Mouse (Mus musculus) embryo, embryonic 10.5 days (tissue): ENCODE data around the gene Tspan18.

ENCODE experiments used
- DNase-seq: peaks from one replicate; pipeline ENCODE4 v3.0.0-alpha.2; 2015; ENCODE audit warnings: low spot score

Tspan18 gene

DNA sequence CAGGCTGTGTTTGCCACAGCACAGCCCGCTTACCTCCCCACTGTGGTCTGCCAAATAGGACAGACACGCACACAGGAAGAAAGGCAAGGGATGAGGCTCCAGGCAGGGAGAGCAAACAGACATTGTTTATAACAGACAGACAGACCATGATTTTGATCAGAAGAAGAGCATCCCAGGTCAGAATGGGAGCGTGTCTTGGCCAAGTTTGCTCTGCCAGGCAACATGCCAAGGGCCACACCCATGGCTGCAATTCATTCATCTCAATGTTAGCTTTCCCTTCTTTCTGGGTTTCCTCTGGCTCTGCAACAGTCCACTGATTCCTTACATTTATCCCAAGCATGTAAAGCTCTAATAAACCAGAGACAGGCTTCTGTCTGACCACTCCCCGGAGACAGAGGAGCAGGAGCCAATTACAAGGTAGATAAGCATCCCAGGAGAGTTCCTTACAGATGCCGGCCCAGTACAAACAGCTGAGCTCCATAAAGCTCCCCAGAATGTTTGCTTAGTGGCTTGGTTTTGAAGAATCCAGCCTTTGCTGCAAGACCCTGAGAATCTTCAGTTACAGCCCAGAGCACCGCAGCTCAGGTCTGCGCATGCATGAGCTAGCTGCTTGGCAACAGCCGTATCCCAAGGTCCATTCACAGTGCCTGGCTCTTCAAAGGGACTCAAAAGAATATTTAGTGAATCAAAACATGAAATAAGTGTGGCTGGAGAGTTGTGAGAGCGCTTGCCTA, 5.2 kb upstream of the Tspan18 start:
- DNase-seq, result no peak

DNA sequence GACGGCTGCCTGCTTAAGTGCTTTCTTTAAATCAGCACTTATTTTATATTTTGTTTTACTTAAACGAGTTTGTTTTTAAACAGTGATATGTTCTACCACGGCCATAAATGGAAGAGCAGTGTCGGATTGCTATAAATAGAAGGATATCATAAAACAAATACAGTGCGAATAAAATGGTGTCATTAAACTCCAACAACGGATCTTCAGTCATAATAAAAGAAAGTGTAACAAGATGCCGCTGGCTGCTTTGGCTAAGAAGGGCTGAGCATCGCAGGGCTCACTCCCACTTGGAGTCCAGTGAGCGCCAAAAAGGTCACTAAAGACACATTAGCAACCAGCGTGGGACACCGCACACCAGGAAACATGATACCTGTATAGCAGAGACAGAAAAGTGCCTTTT, 1.7 kb upstream of the Tspan18 start:
- DNase-seq, result no peak

DNA sequence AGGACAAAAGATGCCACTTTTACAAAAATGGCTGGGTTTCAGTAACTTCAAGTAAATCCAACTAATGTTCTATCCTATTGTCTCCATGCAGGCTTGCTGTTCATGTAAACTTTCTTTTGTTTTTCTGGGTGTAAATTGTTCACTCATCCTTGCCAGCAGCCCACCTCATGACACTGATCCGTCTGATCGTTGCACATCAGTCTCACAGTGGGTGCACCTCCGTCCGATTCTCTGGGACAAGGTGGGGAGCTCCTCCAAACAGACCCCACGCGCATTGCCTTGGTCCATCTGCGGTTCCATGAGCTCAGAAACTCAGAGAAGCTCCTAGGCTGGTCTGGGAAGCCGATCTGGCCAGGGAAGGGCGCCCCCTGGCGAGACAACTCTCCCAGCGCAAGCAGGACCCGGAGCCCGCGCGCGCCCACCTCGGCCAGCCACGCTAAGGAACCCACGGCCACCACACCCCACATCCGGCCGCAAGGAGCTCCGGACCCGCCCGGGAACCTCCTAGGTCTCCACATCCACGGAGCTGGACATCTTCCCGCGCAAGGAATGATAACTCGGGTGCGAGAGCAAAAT, 976 bp downstream of the Tspan18 start:
- peak; percentile 92 for DNase-seq

DNA sequence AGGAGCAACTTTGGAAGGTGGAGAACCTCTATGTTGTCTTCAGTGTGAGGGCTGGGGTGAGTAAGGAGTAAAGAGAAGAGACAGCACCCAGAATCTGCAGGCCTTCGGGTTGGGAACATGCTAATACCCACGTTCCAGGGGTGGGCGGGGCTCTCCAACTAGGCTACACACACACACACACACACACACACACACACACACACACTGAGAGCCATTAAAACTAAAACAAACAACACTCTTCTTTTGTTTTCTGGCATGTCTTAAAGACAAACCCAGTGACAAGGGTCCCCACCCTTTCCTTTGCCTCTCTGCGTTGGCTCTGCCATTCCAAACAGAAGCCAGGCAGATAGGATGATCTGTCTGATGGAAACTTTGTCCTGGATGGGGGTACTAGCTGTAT, 2.0 kb downstream of the Tspan18 start:
- DNase-seq, result no peak

DNA sequence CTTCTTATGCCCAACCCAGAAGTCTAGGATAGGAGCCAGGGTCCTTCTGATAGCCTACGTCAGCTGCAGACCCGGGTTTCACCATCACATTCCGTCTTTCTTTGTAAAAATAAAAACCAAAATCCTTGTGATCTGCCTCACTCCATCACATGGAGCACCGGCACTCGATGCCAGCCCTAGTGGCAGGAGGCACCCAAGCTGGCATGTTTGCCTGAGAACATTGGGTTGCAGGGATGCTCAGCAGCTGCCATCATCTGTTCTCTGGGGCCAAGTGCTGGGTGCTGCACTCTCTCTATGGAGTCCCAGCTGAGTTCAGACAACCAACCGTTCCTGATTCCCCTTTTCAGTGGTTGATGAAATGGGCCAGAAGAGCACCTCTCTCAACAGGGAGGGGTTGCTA, 3.2 kb downstream of the Tspan18 start:
- DNase-seq, result no peak

DNA sequence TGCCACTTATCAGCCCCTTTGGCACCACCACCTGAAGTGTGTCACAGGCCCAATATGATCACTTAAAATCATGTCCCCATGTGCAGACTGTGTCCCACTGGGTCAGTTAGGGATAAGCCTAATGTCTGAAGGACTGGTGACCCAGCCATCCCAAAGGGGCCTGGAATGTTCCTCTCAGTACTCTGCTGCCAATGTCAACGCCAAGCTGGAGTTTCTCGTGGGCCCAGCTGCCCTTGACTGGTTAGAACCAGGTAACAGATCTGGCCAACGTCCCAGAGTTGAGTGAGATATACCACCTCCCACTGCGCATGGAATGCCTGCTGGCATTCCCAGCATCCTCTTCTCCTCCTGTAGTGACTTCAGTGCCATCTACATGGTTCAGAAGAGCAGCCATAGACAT, 5.2 kb downstream of the Tspan18 start:
- no peak for DNase-seq

DNA sequence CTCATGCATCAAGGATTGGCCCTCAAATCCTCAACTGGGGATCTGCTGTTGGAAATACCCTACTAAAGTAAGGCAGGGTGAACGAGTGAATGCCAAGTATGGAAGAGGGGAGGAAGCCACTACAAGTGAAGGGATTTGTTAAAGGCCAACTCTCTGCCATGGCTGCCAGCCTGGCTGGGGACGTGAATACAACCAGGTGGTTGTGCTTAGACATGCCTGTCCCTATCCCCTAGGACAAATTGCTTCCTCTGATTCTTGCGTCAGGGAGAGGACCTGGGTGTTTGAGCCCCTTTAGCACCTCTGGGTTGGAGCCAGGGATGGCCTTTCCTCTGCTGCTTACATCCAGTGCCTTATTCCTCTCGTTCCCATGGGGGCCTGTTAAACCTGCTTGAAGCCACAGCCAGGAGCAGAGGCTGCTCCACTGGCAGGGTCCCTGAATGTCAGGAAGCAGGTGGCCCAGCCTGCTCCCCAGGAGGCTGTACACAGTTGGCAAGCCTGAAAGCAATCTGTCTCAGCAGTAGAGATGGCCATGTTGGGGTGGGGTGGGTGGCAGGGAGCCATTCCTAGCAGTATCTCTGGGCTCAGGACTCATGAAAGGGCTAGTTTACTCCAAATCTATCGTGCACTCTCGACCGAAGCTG, 6.3 kb downstream of the Tspan18 start:
- no peak for DNase-seq

DNA sequence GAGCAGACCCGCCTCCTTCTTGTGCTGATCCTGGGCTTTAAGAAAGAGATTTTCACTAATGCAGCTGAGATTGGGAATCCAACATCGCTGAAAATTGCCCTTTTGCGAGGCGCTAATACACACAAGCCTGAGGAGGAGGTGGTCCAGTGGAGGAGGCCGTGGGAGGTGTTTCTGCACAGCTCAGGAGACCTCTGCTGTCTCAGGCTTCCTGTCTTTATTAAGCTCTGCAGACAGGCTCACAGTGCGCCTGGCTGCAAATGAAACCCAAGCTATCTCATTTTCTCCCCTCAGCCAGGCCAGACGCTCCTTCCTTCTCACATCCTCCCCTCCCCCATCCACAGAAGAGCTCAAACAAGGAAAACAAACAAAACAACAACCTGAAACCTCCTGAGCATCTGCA, 9.6 kb downstream of the Tspan18 start:
- DNase-seq, result no peak

DNA sequence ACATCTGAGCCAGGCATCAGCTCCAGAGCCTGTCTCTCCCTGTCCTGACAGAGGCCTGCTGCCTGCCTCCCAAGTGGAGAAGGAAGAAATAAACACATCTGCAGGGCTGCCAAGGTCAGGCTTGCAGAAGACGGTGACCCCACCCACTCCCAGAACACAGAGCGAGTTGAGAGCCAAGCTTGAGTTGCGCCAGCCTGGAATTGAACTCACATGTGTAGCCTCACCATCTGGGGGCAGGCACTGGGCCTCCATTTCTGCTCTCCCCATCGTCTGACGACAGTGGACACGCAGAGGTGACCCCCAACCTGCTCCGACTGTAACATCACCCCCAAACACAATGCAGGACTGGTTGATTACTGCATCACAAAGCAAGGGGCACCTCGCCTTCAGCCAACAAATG, 12.4 kb downstream of the Tspan18 start:
- DNase-seq, result no peak

DNA sequence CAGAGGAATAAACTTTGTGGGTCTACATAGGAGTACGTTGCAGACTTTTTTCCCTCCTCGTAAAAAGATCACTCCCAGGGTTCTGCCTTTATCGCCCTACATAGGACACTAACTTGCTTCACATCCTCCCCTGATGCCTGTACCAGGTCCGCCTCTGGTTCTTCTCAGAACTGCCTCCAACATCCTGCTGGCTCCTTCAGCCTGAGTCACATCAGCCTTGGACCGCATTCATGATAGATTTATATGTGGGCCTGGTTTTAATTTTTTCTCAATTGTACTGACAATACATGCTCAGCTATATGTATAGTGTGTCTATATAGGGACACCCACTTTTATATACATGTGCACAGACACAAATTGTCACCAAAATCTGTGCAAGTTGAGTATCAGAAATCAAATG, 14.0 kb downstream of the Tspan18 start:
- DNase-seq, result no peak

DNA sequence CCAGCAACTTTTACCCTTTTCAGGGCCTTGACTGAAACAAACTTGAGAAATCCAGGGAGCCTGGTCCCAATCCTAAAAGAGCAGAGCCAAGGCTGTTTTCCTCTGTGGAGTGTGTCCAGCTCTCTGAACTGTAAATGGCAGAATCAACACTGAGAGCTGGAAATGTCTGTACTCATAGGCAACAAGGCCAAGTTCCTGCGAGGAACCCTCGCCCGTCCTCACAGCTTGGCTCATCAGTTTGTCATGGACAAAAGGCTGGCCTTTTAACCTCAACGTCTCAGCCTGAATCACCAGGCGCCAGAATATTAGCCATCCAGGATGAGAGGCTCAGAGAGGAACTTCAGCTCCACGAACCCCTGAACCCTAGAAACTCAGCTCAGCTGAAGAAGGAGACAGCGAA, 14.7 kb downstream of the Tspan18 start:
- DNase-seq, result peak; percentile 36

DNA sequence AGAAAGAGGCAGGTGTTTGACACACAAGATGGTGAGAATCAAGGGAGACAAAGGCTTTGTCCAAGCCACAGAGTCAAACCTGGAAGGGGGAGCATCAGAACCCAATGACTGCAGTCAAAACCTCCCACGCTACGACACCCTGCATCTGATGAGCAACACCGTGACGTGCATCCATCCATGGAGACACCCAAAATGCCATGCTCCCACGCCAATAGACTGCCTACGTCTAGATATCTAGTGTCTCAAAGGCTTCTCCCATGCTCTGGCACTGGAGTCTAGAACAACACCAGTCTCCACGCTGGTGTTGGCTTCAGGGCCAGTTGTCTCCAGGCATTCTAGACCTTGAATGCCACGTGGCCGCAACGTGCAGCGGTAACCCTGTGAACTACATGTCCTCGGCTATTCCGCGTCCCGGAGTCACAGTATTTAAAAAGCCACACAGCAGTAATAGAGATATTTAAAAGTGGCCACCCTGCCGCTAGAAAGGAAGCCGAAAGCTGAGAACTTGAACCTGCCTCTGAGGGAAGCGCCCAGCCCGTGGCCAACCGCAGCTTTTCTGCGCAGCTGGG, 15.4 kb downstream of the Tspan18 start:
- DNase-seq, result no peak

DNA sequence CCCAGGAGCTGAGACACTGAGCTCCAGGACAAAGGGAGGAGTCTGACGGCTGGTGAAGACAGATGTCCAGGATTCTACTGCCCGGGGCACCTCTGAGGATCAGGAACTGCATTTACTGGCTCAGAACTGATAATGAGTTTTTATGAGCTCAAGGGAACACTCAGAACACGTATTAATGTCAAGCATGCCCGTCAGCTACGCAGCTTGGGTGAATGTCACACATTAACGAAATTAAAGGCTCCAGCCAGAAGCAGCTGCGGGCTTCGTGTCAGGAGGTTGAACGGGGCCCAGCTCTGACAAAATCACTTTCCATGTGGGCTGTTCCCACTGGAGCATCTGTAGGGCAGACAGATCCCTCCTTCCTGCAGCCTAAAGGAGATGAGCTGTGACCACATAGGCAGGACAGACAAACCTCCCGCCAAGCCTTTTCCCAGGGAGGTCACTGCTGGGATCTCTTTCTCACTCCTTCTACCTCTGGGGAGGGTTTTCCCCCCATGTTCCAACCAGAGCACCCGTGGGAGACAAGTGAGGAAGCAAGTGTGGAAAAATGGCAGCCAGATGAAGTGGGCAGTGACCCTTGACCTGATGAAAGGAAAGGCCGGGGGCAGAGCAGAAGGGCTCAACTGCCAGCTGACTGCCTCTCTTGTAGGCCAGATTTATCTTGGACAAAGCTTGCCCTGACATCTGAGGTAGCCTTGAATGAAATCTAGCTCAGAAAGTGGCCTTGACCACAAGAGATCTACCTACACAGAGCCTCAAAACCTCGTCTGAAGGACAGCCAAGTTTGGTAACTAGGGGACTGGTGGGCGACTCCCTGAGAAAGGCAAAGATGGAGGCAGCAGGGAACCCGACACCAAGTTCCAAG, 20.3 kb downstream of the Tspan18 start:
- DNase-seq, result peak; percentile 61

DNA sequence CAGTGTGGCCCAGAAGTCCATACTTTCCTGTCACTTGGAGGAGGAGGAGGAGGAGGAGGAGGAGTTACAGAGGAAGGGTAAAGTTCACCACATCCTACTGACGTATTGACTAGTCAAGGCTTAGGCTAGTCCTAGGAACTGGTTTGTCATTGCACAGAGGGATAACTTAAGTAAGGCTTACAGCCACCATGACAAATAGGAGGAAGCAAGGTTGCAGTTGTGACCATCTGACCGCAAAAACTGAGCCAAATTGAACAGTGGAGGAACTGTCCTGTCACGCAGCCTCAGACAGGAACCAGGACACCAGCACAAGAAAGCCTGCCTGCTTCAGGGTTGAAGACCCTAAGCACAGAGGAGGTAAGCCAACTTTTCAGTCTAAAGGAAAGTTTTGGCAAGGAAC, 21.8 kb downstream of the Tspan18 start:
- no peak for DNase-seq

DNA sequence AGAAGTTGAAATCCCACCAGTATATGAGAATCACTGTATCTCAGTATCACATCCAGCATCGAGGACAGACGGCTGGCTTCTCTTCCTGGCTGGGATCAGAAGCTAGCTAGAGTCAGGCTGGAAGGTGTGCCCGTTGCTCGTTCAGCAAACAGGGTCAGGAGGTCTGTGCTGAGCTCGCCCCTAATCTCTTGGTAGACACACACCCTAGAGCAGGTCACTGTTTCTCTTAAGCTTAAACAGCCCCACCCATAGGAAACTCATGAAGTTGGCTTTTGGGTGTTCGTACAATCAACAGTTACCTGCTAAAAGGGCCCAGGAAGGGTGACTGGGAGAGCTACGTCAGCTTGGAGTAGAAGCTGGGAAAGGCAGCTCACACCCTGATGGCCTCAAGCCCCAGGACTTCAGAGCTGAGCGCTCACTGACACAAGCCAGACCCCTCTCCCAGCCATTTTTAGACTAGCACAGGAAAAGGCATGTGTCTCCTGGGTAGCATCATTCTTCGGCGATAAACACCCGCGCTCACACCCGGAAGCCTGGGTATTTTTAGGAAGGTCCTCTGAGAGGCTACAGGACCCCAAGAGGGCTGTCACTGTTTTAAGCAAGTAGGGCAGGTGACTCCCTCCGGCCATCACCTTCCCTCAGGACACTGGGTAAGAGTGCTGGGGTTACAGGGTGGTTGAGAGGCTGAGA, 24.4 kb downstream of the Tspan18 start:
- no peak for DNase-seq

DNA sequence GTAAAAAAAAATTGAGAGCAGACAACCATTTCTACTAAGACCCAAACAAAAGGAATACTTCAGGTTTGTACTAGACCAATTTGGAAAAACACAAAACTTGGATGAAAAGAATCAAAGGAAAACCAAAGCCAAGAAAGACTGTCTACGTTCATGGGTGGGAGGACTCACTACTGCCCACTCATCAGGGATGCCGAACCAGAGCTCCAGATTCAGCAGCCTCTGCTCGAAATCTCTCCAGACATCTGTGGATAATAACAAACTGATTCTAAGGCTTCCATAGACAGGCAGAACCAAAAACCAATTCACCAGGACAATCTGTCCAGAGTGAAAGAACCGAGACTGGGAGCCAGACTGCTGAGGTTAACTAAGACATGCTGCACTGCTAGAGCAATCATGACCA, 27.4 kb downstream of the Tspan18 start:
- no peak for DNase-seq

DNA sequence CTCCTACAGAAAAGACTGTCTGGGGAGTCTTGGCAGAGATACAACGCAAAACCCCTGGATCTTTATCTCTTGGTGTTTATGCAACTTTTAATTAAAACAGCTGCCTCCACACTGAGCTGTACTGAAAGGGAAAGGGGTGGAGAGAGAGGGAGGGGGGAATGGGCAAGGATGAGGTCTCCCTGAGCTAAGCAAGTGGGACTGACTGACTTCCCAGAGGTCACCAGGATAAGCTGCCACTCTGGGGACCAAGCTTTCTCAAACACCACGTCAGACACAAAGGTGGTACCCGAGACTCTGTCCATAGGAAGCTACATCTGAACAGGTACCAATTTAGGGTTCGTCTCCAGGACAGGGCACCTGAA, 30.1 kb downstream of the Tspan18 start:
- no peak for DNase-seq

DNA sequence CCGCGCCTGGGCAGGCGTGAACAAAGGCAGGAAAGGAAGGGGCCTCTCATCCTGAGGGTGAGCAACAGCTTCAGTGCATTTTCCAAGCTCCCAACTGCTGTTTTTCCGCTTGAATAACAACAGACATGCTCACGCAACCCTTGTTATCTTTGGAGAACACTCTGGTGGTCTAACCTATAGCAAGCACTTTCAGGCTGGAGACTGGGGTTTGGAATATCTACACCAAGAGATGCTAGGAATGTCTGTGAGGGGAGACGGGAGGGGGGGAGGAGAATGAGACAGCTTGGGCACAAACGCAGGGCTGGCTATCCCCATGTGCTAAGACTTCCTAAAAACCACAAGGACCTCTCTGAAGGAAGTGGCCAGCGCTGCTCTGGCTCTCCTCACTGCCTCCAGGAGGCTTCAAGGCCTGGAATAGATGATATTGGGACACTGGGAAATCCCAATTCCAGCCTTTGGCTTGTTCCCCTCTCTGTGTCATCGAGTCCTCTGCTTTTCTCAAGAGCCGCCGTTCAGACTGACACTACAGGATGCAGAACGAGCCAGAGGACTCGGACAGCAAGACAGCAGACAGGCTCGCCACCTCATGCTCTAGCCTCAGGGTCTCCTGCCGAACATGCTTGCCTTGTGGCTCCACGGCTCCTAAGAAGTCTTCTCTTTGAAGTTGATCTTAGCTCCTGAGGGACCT, 30.6 kb downstream of the Tspan18 start:
- peak; percentile 74 for DNase-seq

DNA sequence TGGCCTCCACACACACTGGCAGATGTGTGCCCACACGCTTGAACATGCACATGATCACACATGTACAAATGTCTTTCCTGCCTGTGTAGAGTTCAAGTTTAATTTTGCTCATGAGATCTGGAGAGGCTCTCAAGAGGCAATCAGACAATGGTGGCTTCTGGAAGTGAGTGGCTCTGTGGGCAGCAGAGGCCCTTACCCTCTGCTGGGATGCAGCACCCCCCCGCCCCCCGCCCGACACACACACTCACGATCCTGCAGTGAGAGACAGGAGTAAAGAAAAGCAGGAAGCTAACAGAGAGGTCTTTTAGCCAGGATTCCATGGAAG, 31.1 kb downstream of the Tspan18 start:
- DNase-seq, result no peak

DNA sequence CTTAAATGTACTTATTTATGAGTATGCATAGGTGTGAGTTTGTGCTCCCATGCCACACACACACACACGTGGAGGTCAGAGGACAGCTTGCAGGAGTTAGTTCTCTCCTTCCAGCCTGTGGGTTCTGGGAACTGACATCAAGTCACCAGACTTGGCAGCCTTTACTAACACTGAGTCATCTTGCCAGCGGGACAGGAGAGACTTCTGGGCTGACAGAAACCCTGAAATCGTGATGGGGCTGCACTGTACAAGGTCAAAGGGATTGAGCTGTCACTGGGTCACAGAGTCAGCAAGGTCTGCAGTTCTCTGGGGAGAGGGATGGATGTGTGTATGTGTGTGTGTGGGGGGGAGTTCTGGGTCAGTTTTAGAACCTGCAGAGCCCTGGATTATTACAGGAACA, 36.6 kb downstream of the Tspan18 start:
- no peak for DNase-seq

DNA sequence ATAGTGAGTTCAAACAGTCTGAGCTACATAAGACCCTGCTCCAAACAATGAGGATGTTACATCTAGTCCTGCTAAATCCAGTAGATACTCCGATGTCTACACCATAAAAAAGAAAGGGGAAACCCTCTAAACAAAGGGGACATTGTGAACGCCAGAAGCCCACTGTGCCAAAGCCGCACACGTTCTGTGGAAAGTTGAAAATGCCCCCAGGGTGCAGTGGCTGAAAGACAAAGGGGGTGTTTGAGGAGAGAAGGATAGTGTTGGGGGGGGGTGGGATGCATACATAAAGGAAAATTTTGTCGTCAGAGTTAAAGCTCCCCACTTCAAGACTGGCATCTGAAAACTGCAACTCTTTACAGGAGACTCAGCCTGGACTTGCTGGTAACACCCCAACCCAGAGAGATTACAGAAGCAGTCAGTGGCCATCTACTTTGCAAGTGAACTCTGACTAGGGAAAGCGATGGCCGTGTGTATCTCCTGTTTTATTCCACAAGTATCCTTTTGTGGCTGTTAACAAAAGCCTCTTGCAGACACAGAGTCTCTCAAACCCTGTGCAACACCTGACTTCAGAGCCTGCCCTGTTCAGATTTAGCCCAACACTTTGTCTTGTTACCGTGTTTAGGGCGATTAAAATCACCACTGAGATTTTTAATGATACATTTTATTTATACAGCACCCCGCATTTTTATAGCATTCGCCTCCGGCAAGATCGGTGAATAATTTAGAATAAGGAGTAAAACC, 42.9 kb downstream of the Tspan18 start:
- peak; percentile 59 for DNase-seq
